18 mouse cellular contexts compared by ENCODE assay signal in the genomic region with DNA sequence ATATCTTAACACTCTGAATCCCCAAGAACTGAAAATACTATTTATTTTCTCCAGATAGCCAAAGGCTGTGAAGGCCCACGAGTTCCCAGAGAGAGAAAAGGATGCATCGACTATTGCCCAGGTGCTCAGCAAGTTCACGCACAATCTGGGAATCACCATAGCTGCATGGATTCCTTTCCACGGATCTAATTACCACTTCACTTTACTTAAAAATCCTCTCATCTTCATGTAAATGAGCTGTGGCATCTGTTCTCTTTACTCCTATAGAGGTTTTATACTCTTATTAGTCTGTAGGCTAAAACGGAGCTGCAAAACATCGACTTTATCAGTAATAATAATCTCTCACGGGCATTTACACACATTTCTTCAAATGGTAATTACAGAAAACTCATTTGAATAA.
A peak's percentile ranks its signal among the peaks of the same experiment; 100 is the strongest.
DNase-seq lines count a peak whose midpoint lies in the region; ATAC-seq and TF ChIP-seq lines count a peak whose summit lies in the region.
"Had no signal": no experiment of that assay in that cellular context is flagged by ENCODE, and none has a peak within 500 bp of the region (broad histone marks: within the 10 kb centered on the region; RNA-seq: fewer than 3 reads in every experiment).

No protein-coding gene starts in this region.

- TF ChIP-seq CTCF in brain, embryonic 14.5 days (IDR thresholded peaks at IDR 0.05; ENCODE audit: borderline replicate concordance, extremely low read depth, insufficient read depth, insufficient read length) = no peak
- TF ChIP-seq CTCF in midbrain, postnatal 0 days (IDR thresholded peaks at IDR 0.05) = no peak

- 54% methylated on average over 7 of the region's 7 CpGs for WGBS in midbrain, embryonic 13.5 days
- 75% methylated on average over 7 of the region's 7 CpGs for WGBS in midbrain, embryonic 10.5 days
- whole genome bisulfite sequencing in midbrain, embryonic 15.5 days = 35% methylated on average over 7 of the region's 7 CpGs
- 43% methylated on average over 7 of the region's 7 CpGs for WGBS in midbrain, postnatal 0 days
- 68% methylated on average over 7 of the region's 7 CpGs for WGBS in hindbrain, embryonic 12.5 days

- H3K4me1 ChIP-seq in midbrain, embryonic 13.5 days (replicated peaks) = 0 out of 2 replicates have a peak, but pooled peaks cover 5% of the 10 kb centered on the region
- H3K4me1 ChIP-seq in midbrain, embryonic 10.5 days = no peaks in the 10 kb centered on the region
- no peaks in the 10 kb centered on the region for H3K4me1 ChIP-seq in midbrain, embryonic 15.5 days
- no peaks in the 10 kb centered on the region for H3K4me1 ChIP-seq in midbrain, postnatal 0 days (ENCODE audit: insufficient read depth, low read length)
- H3K4me1 ChIP-seq in hindbrain, embryonic 12.5 days = no peaks in the 10 kb centered on the region
- H3K4me1 ChIP-seq: embryonic facial prominence, embryonic 10.5 days; embryonic facial prominence, embryonic 12.5 days had no signal

- no peaks in the 10 kb centered on the region for H3K9me3 ChIP-seq in midbrain, embryonic 13.5 days
- H3K9me3 ChIP-seq in midbrain, embryonic 10.5 days (replicated peaks) = no peaks in the 10 kb centered on the region
- no peaks in the 10 kb centered on the region for H3K9me3 ChIP-seq in midbrain, embryonic 15.5 days
- no peaks in the 10 kb centered on the region for H3K9me3 ChIP-seq in midbrain, postnatal 0 days (ENCODE audit: low read length)
- H3K9me3 ChIP-seq in hindbrain, embryonic 12.5 days (replicated peaks) = no peaks in the 10 kb centered on the region
- H3K9me3 ChIP-seq: embryonic facial prominence, embryonic 10.5 days; embryonic facial prominence, embryonic 12.5 days; forebrain, embryonic 15.5 days had no signal

- H3K27ac ChIP-seq in midbrain, embryonic 13.5 days = no peak overlapping the region
- H3K27ac ChIP-seq in midbrain, embryonic 10.5 days (replicated peaks) = no peak overlapping the region
- H3K27ac ChIP-seq in midbrain, embryonic 15.5 days = no peak overlapping the region
- H3K27ac ChIP-seq in midbrain, postnatal 0 days (ENCODE audit: low read depth, low read length) = no peak overlapping the region
- H3K27ac ChIP-seq in hindbrain, embryonic 12.5 days = no peak overlapping the region
- H3K27ac ChIP-seq: embryonic facial prominence, embryonic 10.5 days; embryonic facial prominence, embryonic 12.5 days; forebrain, embryonic 15.5 days had no signal

- no peaks in the 10 kb centered on the region for H3K27me3 ChIP-seq in midbrain, embryonic 13.5 days
- H3K27me3 ChIP-seq in midbrain, embryonic 10.5 days (ENCODE audit: low read depth, poor library complexity, severe bottlenecking) = no peaks in the 10 kb centered on the region
- H3K27me3 ChIP-seq in midbrain, embryonic 15.5 days (replicated peaks) = no peaks in the 10 kb centered on the region
- no peaks in the 10 kb centered on the region for H3K27me3 ChIP-seq in midbrain, postnatal 0 days (ENCODE audit: insufficient read depth, low read length)
- H3K27me3 ChIP-seq in hindbrain, embryonic 12.5 days = no peaks in the 10 kb centered on the region
- H3K27me3 ChIP-seq: embryonic facial prominence, embryonic 12.5 days; forebrain, embryonic 15.5 days had no signal

- DNase-seq in midbrain, embryonic 10.5 days (ENCODE audit: low spot score) = no peak
- DNase-seq in brain, embryonic 14.5 days (ENCODE audit: low read depth) = peak; percentile 55
- peak; percentile 2 for DNase-seq in midbrain, postnatal 0 days (ENCODE audit: low spot score)
- DNase-seq in left cerebral cortex, postnatal 4 days = no peak
- DNase-seq: adrenal gland, adult 2 months; adrenal gland, postnatal 10 days; adrenal gland, postnatal 25 days; cerebellum, adult 11-12 months; cerebellum, adult 2 months; cerebellum, adult 9-10 months; cerebellum, postnatal 10 days; cerebellum, postnatal 25 days had no signal

- intact Hi-C loops in left cerebral cortex, postnatal 4 days (cut with DNase I) = no loop called here

- no peaks in the 10 kb centered on the region for H3K36me3 ChIP-seq in midbrain, embryonic 13.5 days
- H3K36me3 ChIP-seq in midbrain, embryonic 10.5 days = no peaks in the 10 kb centered on the region
- H3K36me3 ChIP-seq in midbrain, embryonic 15.5 days (replicated peaks) = no peaks in the 10 kb centered on the region
- no peaks in the 10 kb centered on the region for H3K36me3 ChIP-seq in midbrain, postnatal 0 days (ENCODE audit: insufficient read depth, low read length)
- H3K36me3 ChIP-seq in hindbrain, embryonic 12.5 days = no peaks in the 10 kb centered on the region
- H3K36me3 ChIP-seq: embryonic facial prominence, embryonic 10.5 days; embryonic facial prominence, embryonic 12.5 days; forebrain, embryonic 15.5 days had no signal

- no peak overlapping the region for H3K9ac ChIP-seq in midbrain, embryonic 13.5 days (replicated peaks)
- H3K9ac ChIP-seq in midbrain, embryonic 15.5 days = no peak overlapping the region
- no peak overlapping the region for H3K9ac ChIP-seq in midbrain, postnatal 0 days (replicated peaks; ENCODE audit: low read length, poor library complexity, severe bottlenecking)
- no peak overlapping the region for H3K9ac ChIP-seq in hindbrain, embryonic 12.5 days
- H3K9ac ChIP-seq: embryonic facial prominence, embryonic 12.5 days; forebrain, embryonic 15.5 days had no signal

- ATAC-seq in midbrain, embryonic 13.5 days = peak; percentile 53; the same call in 1 of the 2 replicates
- 0 out of 2 replicates have a peak, but pooled peaks have one; percentile 52 for ATAC-seq in midbrain, embryonic 15.5 days (replicated peaks)
- ATAC-seq in midbrain, postnatal 0 days (ENCODE audit: low FRiP score) = no peak
- no peak for ATAC-seq in hindbrain, embryonic 12.5 days (ENCODE audit: low FRiP score)
- ATAC-seq: forebrain, embryonic 15.5 days had no signal

- H3K4me2 ChIP-seq in midbrain, embryonic 13.5 days (replicated peaks) = no peak overlapping the region
- no peak overlapping the region for H3K4me2 ChIP-seq in midbrain, embryonic 15.5 days
- H3K4me2 ChIP-seq in midbrain, postnatal 0 days (ENCODE audit: low read depth, low read length, poor library complexity, severe bottlenecking) = no peak overlapping the region
- H3K4me2 ChIP-seq in hindbrain, embryonic 12.5 days (replicated peaks) = no peak overlapping the region
- H3K4me2 ChIP-seq: embryonic facial prominence, embryonic 12.5 days; forebrain, embryonic 15.5 days had no signal

- TF ChIP-seq POLR2A in brain, embryonic 14.5 days (IDR thresholded peaks at IDR 0.05; ENCODE audit: borderline replicate concordance, extremely low read depth, insufficient read depth, insufficient read length, poor library complexity, severe bottlenecking) = no peak

- no peak overlapping the region for H3K4me3 ChIP-seq in midbrain, embryonic 13.5 days (replicated peaks)
- H3K4me3 ChIP-seq in midbrain, embryonic 10.5 days = no peak overlapping the region
- H3K4me3 ChIP-seq in midbrain, embryonic 15.5 days = no peak overlapping the region
- H3K4me3 ChIP-seq in midbrain, postnatal 0 days (ENCODE audit: low read depth, low read length) = no peak overlapping the region
- H3K4me3 ChIP-seq in hindbrain, embryonic 12.5 days = no peak overlapping the region
- H3K4me3 ChIP-seq: embryonic facial prominence, embryonic 10.5 days; embryonic facial prominence, embryonic 12.5 days; forebrain, embryonic 15.5 days had no signal

Comparison
In these comparisons a context has a peak if more than half of its experiments do, and no peak if none do; other contexts are left out.
1. ATAC-seq: peak in midbrain, embryonic 13.5 days (single experiment) and midbrain, embryonic 15.5 days (single experiment); none in midbrain, postnatal 0 days (single experiment) and hindbrain, embryonic 12.5 days (single experiment).
2. DNase-seq: peak in brain, embryonic 14.5 days (single experiment) and midbrain, postnatal 0 days (single experiment); none in midbrain, embryonic 10.5 days (single experiment) and left cerebral cortex, postnatal 4 days (single experiment).